Mouse (Mus musculus): ENCODE data around the gene Fblim1.

The Fblim1 gene

DNA sequence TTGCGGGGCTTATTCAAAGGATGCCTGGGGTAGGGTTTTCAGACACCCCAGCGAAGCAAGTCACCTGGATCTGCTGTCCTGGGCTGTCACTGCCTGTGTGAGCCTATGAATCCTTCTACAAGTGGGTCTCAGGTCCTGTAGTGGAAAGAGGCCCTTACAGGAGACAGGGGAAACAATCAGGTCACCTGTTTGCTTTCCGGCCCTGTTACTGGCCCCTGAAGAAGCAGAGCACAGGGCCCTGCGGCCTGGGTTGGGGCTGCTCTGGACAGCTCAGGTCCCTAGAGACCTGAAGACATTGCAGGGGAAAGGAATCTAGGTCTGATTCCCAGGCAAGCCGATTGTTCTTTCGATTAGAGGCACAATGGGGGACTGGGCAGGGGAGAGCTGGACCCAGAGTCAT, 5.5 kb downstream of the Fblim1 start:
- DNase-seq (ENCODE audit: low read depth, low spot score) = no peak

GRCm38 (mm10) chr4:141599251-141600141, 6.4 kb downstream of the Fblim1 start:
- no peak for DNase-seq (ENCODE audit: low read depth, low spot score)

- DNase-seq (ENCODE audit: low read depth, low spot score) = no peak
Measured at GRCm38 (mm10) chr4:141598894-141599250, 7.0 kb downstream of the Fblim1 start.

DNA sequence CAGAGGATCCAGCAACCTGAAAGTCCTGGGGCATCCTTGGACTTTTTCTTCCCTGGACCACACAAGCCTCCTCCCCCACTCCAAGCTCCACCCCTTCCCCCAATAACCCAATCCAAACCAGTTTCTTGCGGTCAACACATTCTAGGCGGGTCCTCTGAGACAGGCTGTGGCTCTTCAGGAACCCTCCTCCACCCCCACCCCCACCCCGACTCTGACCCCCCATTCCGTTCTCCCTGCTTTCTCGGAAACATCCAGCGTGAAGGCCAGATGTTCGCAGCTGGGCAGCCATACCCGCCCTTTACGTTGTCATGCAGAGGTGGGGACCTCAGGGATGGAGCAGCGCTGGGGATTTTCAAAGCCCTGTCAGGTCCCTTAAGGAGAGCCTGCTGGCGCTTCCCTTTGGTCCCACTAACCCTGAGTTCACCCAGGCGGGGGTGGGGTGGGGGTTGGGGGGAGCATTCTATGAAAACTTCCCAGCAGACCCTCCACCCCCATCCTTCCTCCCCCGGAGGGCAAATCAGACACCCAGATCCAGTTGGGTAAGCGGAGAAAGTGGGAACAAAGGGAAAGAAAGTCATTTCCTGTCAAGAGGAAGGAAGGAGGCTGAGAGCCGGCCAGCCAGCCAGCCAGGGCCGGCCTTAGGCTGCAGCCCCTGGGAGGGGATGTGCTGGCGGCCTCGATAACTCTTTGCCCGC, 7.5 kb downstream of the Fblim1 start:
- DNase-seq (ENCODE audit: low read depth, low spot score) = no peak

- no peak for DNase-seq (ENCODE audit: low read depth, low spot score)
Measured at GRCm38 (mm10) chr4:141596700-141597328, 9.1 kb downstream of the Fblim1 start.

- DNase-seq (ENCODE audit: low read depth, low spot score) = no peak
Measured at GRCm38 (mm10) chr4:141595605-141596268, 10.2 kb downstream of the Fblim1 start.

GRCm38 (mm10) chr4:141595138-141595537, 10.8 kb downstream of the Fblim1 start:
- no peak for DNase-seq (ENCODE audit: low read depth, low spot score)

DNA sequence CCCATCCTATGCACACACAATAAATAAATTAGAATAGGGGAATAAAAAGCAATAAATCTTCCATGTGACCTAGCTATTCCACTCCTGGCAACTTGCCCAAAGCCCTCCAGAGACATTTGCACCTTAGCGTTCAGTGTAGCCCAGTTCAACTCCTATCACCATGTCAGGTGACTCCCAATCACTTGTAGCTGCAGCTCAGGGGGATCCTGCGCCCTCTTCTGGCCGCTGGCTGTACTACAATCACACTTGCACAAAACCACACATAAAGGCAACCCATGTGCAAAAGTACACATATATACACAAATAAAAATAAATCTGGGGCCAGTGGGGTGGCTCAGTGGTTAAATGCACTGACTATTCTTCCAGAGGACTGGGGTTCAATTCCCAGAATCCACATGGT, 14.3 kb downstream of the Fblim1 start:
- no peak for DNase-seq (ENCODE audit: low read depth, low spot score)

GRCm38 (mm10) chr4:141583919-141584318, 22.0 kb downstream of the Fblim1 start:
- DNase-seq (ENCODE audit: low read depth, low spot score) = no peak

GRCm38 (mm10) chr4:141581051-141581450, 24.8 kb downstream of the Fblim1 start:
- no peak for DNase-seq (ENCODE audit: low read depth, low spot score)

- no peak for DNase-seq (ENCODE audit: low read depth, low spot score)
Measured at GRCm38 (mm10) chr4:141578833-141579232, 27.1 kb downstream of the Fblim1 start.

GRCm38 (mm10) chr4:141576877-141577276, 29.0 kb downstream of the Fblim1 start:
- DNase-seq (ENCODE audit: low read depth, low spot score) = no peak

GRCm38 (mm10) chr4:141576404-141576803, 29.5 kb downstream of the Fblim1 start:
- no peak for DNase-seq (ENCODE audit: low read depth, low spot score)

GRCm38 (mm10) chr4:141574789-141575702, 30.9 kb downstream of the Fblim1 start:
- DNase-seq (ENCODE audit: low read depth, low spot score) = peak; percentile 42

GRCm38 (mm10) chr4:141573359-141573966, 32.4 kb downstream of the Fblim1 start:
- DNase-seq (ENCODE audit: low read depth, low spot score) = no peak

GRCm38 (mm10) chr4:141572668-141573358, 33.1 kb downstream of the Fblim1 start:
- DNase-seq (ENCODE audit: low read depth, low spot score) = no peak

GRCm38 (mm10) chr4:141571934-141572333, 34.0 kb downstream of the Fblim1 start:
- DNase-seq (ENCODE audit: low read depth, low spot score) = no peak

DNA sequence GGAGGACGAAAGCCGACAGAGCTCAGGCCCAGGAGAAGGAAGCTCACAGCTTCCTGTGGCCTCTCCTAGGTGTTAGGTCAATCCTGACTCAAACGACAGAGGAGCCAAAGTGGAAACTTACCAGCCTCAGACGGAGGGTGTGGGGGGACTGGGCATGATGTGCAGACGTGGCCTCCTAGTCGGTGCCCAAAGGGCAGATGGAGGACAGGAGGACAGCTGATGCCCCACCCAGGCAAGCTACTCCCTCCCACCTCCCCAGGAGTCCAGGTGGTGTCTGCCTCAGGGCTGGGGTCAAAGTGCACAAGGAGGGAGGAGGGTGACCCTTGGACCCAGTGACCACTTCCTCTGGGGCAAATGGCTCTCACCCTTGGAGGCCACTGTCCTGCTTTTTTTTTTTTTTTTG, 34.6 kb downstream of the Fblim1 start:
- DNase-seq (ENCODE audit: low read depth, low spot score) = no peak

DNA sequence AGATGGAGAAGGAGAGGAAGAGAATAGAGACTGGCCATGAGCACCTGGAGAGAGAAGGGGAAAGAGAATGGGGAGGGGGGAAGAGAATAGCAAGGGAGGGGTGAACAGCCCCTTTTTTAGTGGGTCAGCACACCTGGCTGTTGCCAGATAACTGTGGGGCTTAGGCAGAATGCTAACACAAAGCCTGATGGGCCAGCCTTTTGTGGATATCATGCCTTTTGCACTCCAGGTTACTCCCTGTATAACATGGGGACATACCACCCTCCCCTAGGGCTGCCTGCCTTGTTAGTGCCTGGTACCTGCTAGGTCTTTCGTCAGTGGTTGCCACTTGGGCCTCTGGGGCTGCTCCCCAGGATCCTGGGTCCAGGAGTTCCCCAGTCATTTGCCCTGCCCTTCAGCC, 35.1 kb downstream of the Fblim1 start:
- no peak for DNase-seq (ENCODE audit: low read depth, low spot score)

- DNase-seq (ENCODE audit: low read depth, low spot score) = no peak
Measured at GRCm38 (mm10) chr4:141570004-141570403, 35.9 kb downstream of the Fblim1 start.
